Mouse (Mus musculus): ENCODE measurements at regions not wholly inside any gene's neighbourhood (a gene's known extent, or its start where the extent isn't known, plus 50 kb on each side); places are given as distances from the start of the nearest gene placed in this dataset.

GRCm38 (mm10) chr17:51534270-51534669 is 298.8 kb downstream of the Satb1 start:
- TF ChIP-seq MAFK (IDR thresholded peaks at IDR 0.05; ENCODE audit: insufficient read depth, low read depth, low read length), result no peak
- no peak for TF ChIP-seq ZNF384 (IDR thresholded peaks at IDR 0.05; ENCODE audit: low read depth, low read length)

All from ES-E14 (cell line).